Mouse (Mus musculus) liver, adult 2 months (tissue): ENCODE data around the gene Maff.

Experiments
- CTCF ChIP-seq: fragments of 200-500 bp; IDR thresholded peaks from 2 replicates; pipeline ENCODE4 v1.5.1; 2011; ENCODE audit warnings: low read depth, low read length, control low read depth
- POLR2A ChIP-seq: fragments of 200-500 bp; IDR thresholded peaks from 2 replicates; pipeline ENCODE4 v1.6.1; 2011; ENCODE audit warnings: low read length, control low read depth; ENCODE audit not compliant: insufficient read depth; ENCODE audit errors: extremely low read depth

DNA sequence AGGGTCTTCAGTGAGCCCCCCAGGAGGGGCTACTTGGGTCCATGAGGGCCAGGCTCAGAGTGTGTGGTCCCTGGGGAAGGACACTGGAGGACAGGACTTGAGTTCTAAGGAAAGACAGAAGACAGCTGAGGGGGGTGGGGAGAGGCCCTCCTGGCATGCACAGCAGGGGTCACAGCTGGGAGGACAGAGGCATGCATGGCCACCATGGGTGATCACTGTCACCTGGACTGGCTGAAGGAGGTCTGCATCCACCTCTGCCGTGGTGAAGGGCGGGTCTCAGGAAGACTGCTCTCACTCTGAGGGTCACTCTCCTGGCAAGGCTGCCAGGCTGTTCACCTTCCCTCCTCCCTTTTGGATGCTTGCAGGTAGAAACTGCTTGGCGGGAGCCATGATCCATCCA, 22.0 kb upstream of the Maff start:
- TF ChIP-seq CTCF, result no peak
- no peak for TF ChIP-seq POLR2A
